Mouse (Mus musculus) heart, embryonic 14.5 days (tissue): ENCODE data around the gene Dagla. TPM values are rescaled to one million over a fixed set of nuclear protein-coding genes. Genes with fewer than 3 reads are reported as not detected.

Experiments
- ATAC-seq: fragments of 200-750 bp; cut with Nextera tagmentation; 2 replicates; pipeline ENCODE4 v1.8.0; 2017; ENCODE audit warnings: low read depth, moderate TSS enrichment; ENCODE audit not compliant: insufficient number of reproducible peaks, insufficient read depth, low FRiP score
- H3K27ac ChIP-seq, 2 experiments: fragments of 200-500 bp in 1 of 2; fragments of 300-500 bp in 1 of 2; sonication (generic) in 1 of 2; replicated peaks in 1 of 2; 2 replicates each; pipeline ENCODE4 v1.5.1; 2012 to 2014; ENCODE audit warnings: low read depth in 2 of 2, low read length in 2 of 2, control low read depth in 1 of 2, mild to moderate bottlenecking in 1 of 2, mixed read lengths in 1 of 2; ENCODE audit not compliant: control insufficient read depth in 1 of 2, insufficient read depth in 1 of 2
- H3K27me3 ChIP-seq: fragments of 300-500 bp; sonication (generic); 2 replicates; pipeline ENCODE4 v1.6.1; 2014; ENCODE audit warnings: mild to moderate bottlenecking, low read length, control low read depth; ENCODE audit not compliant: control insufficient read depth, insufficient read depth
- H3K36me3 ChIP-seq: fragments of 300-500 bp; sonication (generic); 2 replicates; pipeline ENCODE4 v1.6.1; 2014; ENCODE audit warnings: mild to moderate bottlenecking, control low read depth, low read length, mixed read lengths; ENCODE audit not compliant: control insufficient read depth, insufficient read depth
- H3K4me1 ChIP-seq, 2 experiments: fragments of 200-500 bp in 1 of 2; fragments of 300-500 bp in 1 of 2; sonication (generic) in 1 of 2; 2 replicates each; pipeline ENCODE4 v1.6.1; 2012 to 2014; ENCODE audit warnings: low read length in 2 of 2, control low read depth in 1 of 2, mixed read lengths in 1 of 2; ENCODE audit not compliant: control insufficient read depth in 2 of 2, insufficient read depth in 2 of 2
- H3K4me2 ChIP-seq: fragments of 300-500 bp; sonication (generic); 2 replicates; pipeline ENCODE4 v1.6.1; 2014; ENCODE audit warnings: mild to moderate bottlenecking, low read length
- H3K4me3 ChIP-seq, 2 experiments: fragments of 200-500 bp in 1 of 2; fragments of 300-500 bp in 1 of 2; sonication (generic) in 1 of 2; 2 replicates each; pipeline ENCODE4 v1.5.1; 2012 to 2014; ENCODE audit warnings: low read length in 2 of 2, mild to moderate bottlenecking in 2 of 2, control low read depth in 1 of 2, low read depth in 1 of 2, moderate library complexity in 1 of 2; ENCODE audit not compliant: control insufficient read depth in 1 of 2, insufficient read depth in 1 of 2
- H3K9ac ChIP-seq: fragments of 300-500 bp; sonication (generic); 2 replicates; pipeline ENCODE4 v1.6.1; 2014; ENCODE audit warnings: mild to moderate bottlenecking, low read length
- H3K9me3 ChIP-seq: fragments of 300-500 bp; sonication (generic); 2 replicates; pipeline ENCODE4 v1.6.1; 2016; ENCODE audit warnings: low read length, control low read depth; ENCODE audit not compliant: control insufficient read depth
- WGBS: fragments of 180-500 bp; shearing (Covaris S2); extraction: QIAGEN DNeasy Blood & Tissue Kit; methylation state at CpG from one replicate; pipeline ENCODE4 v1.1.7; 2014; 5-methylcytosine and 5-hydroxymethylcytosine counted together
- polyA plus RNA-seq: library from polyadenylated mRNA; unstranded; fragments of >200 nt; fragmentation: Nextera tagmentation; extraction: Ambion mirVana; gene quantifications from 2 replicates; pipeline ENCODE4 v1.2.1, GENCODE M21; 2014

The Dagla gene
- polyA plus RNA-seq, 1 experiment from 2014 or later, result 0.82 TPM

GRCm38 (mm10) chr19:10340661-10341060 lies 36.0 kb upstream of the Dagla start:
- Histone ChIP-seq H3K9me3 (no peaks in the 10 kb centered on the region), H3K36me3 (no peaks in the 10 kb centered on the region), H3K27ac (no peak overlapping the region), H3K4me3 (no peak overlapping the region), H3K27me3 (peaks cover 33% of the 10 kb centered on the region), H3K4me2 (no peak overlapping the region), H3K4me1 (peaks cover 13 to 18% of the 10 kb centered on the region in 2 experiments), H3K9ac (no peak overlapping the region)
- 26% methylated on average over 5 of the region's 5 CpGs for WGBS
- no peak for ATAC-seq

- WGBS, result 30% methylated on average over 5 of the region's 5 CpGs
- H3K9ac ChIP-seq, result no peak overlapping the region
- peaks cover 30% of the 10 kb centered on the region for H3K27me3 ChIP-seq
- H3K4me2 ChIP-seq, result no peak overlapping the region
- no peak for ATAC-seq
- no peaks in the 10 kb centered on the region for H3K36me3 ChIP-seq
- peaks cover 13 to 18% of the 10 kb centered on the region in 2 experiments for H3K4me1 ChIP-seq
- H3K27ac ChIP-seq, result no peak overlapping the region
- no peaks in the 10 kb centered on the region for H3K9me3 ChIP-seq
- no peak overlapping the region for H3K4me3 ChIP-seq
Observed at GRCm38 (mm10) chr19:10339271-10339670, 34.6 kb upstream of the Dagla start.

- Histone ChIP-seq H3K9ac (no peak overlapping the region), H3K27ac (no peak overlapping the region), H3K36me3 (no peaks in the 10 kb centered on the region), H3K4me1 (peaks cover 13 to 18% of the 10 kb centered on the region in 2 experiments), H3K4me3 (no peak overlapping the region), H3K4me2 (no peak overlapping the region), H3K27me3 (peaks cover 30% of the 10 kb centered on the region), H3K9me3 (no peaks in the 10 kb centered on the region)
- WGBS, result 77% methylated on average over 4 of the region's 4 CpGs
- no peak for ATAC-seq
Observed at GRCm38 (mm10) chr19:10338724-10339123, 34.0 kb upstream of the Dagla start.

GRCm38 (mm10) chr19:10334467-10334866 lies 29.8 kb upstream of the Dagla start:
- Histone ChIP-seq H3K9ac (no peak overlapping the region), H3K4me3 (no peak overlapping the region), H3K4me1 (no peaks in the 10 kb centered on the region), H3K9me3 (no peaks in the 10 kb centered on the region), H3K27ac (no peak overlapping the region), H3K4me2 (no peak overlapping the region), H3K36me3 (no peaks in the 10 kb centered on the region), H3K27me3 (peaks cover 45% of the 10 kb centered on the region)
- no peak for ATAC-seq
- 71% methylated on average over 4 of the region's 4 CpGs for WGBS

- Histone ChIP-seq H3K4me3 (no peak overlapping the region), H3K4me1 (no peaks in the 10 kb centered on the region), H3K36me3 (no peaks in the 10 kb centered on the region), H3K27ac (no peak overlapping the region), H3K4me2 (no peak overlapping the region), H3K9me3 (no peaks in the 10 kb centered on the region), H3K9ac (no peak overlapping the region), H3K27me3 (peaks cover 47% of the 10 kb centered on the region)
- 38% methylated on average over 9 of the region's 9 CpGs for WGBS
- ATAC-seq, result no peak
Observed at GRCm38 (mm10) chr19:10333545-10334252, 29.0 kb upstream of the Dagla start.

GRCm38 (mm10) chr19:10331706-10332105 lies 27.0 kb upstream of the Dagla start:
- no peaks in the 10 kb centered on the region for H3K36me3 ChIP-seq
- H3K27me3 ChIP-seq, result peaks cover 37% of the 10 kb centered on the region
- WGBS, result 61% methylated on average over 4 of the region's 4 CpGs
- H3K4me2 ChIP-seq, result no peak overlapping the region
- H3K9ac ChIP-seq, result no peak overlapping the region
- H3K4me3 ChIP-seq, result no peak overlapping the region
- no peak for ATAC-seq
- no peak overlapping the region for H3K27ac ChIP-seq
- no peaks in the 10 kb centered on the region for H3K9me3 ChIP-seq
- H3K4me1 ChIP-seq, result no peaks in the 10 kb centered on the region

- no peaks in the 10 kb centered on the region for H3K4me1 ChIP-seq
- H3K9ac ChIP-seq, result no peak overlapping the region
- no peaks in the 10 kb centered on the region for H3K36me3 ChIP-seq
- H3K4me2 ChIP-seq, result no peak overlapping the region
- no peak overlapping the region for H3K27ac ChIP-seq
- H3K9me3 ChIP-seq, result no peaks in the 10 kb centered on the region
- H3K27me3 ChIP-seq, result peaks cover 28% of the 10 kb centered on the region
- no peak overlapping the region for H3K4me3 ChIP-seq
- 67% methylated on average over 8 of the region's 8 CpGs for WGBS
- ATAC-seq, result no peak
Observed at GRCm38 (mm10) chr19:10329033-10329432, 24.4 kb upstream of the Dagla start.

GRCm38 (mm10) chr19:10326609-10327008 lies 21.9 kb upstream of the Dagla start:
- Histone ChIP-seq H3K27me3 (peaks cover 13% of the 10 kb centered on the region; the same call in 1 of the 2 replicates), H3K9me3 (no peaks in the 10 kb centered on the region), H3K4me1 (peaks cover 0 to 2% of the 10 kb centered on the region in 2 experiments; a peak in 1 of 4 replicates), H3K36me3 (no peaks in the 10 kb centered on the region), H3K4me3 (no peak overlapping the region), H3K4me2 (no peak overlapping the region), H3K9ac (no peak overlapping the region), H3K27ac (no peak overlapping the region)
- no peak for ATAC-seq
- 43% methylated on average over 3 of the region's 3 CpGs for WGBS
